Mouse (Mus musculus) CH12.LX (cell line): ENCODE data around the gene Gna12. TPM values are rescaled to one million over a fixed set of nuclear protein-coding genes. Genes with fewer than 3 reads are reported as not detected.

Experiments
- DNase-seq: peaks from one replicate; pipeline ENCODE4 v3.0.0-alpha.2; 2013; ENCODE audit errors: extremely low read depth
- H3K27ac ChIP-seq: 2 replicates; pipeline ENCODE4 v1.5.1; 2012; ENCODE audit warnings: low read depth, mild to moderate bottlenecking, control low read depth, moderate library complexity; ENCODE audit not compliant: insufficient read depth
- H3K27me3 ChIP-seq: replicated peaks from 2 replicates; pipeline ENCODE3; 2012; ENCODE audit warnings: inconsistent platforms
- H3K36me3 ChIP-seq, 2 experiments: replicated peaks in 1 of 2; 2 replicates each; pipeline versions ENCODE3 to v1.6.1; 2012; ENCODE audit warnings: inconsistent platforms in 1 of 2, low read length in 1 of 2, mild to moderate bottlenecking in 1 of 2, mixed read lengths in 1 of 2, moderate library complexity in 1 of 2; ENCODE audit not compliant: control insufficient read depth in 1 of 2, insufficient read depth in 1 of 2
- H3K4me1 ChIP-seq, 2 experiments: 2 replicates each; pipeline ENCODE4 v1.6.1; 2012; ENCODE audit warnings: inconsistent platforms in 1 of 2, moderate library complexity in 1 of 2; ENCODE audit not compliant: insufficient read depth in 2 of 2, control insufficient read depth in 1 of 2
- H3K4me2 ChIP-seq: 2 replicates; pipeline ENCODE4 v1.6.1; 2012; ENCODE audit warnings: low read depth, mild to moderate bottlenecking, control low read depth; ENCODE audit not compliant: poor library complexity, insufficient read depth, severe bottlenecking
- H3K4me3 ChIP-seq, 3 experiments: fragments of 150-350 bp in 1 of 3; sonication (generic) in 1 of 3; replicated peaks in 1 of 3; 2 replicates each; pipeline versions ENCODE3 to v1.5.1; 2011 to 2012; ENCODE audit warnings: low read depth in 2 of 3, low read length in 2 of 3, mild to moderate bottlenecking in 2 of 3, moderate library complexity in 2 of 3, control low read depth in 1 of 3, improper control_type of control experiment in 1 of 3, inconsistent platforms in 1 of 3, mixed read lengths in 1 of 3; ENCODE audit not compliant: poor library complexity in 1 of 3
- H3K79me2 ChIP-seq: replicated peaks from 2 replicates; pipeline ENCODE4 v1.6.1; 2012; ENCODE audit warnings: mild to moderate bottlenecking, moderate library complexity; ENCODE audit not compliant: control insufficient read depth, poor library complexity, insufficient read depth, severe bottlenecking; ENCODE audit errors: extremely low read depth
- H3K9ac ChIP-seq: 2 replicates; pipeline ENCODE4 v1.6.1; 2012; ENCODE audit warnings: low read depth, mild to moderate bottlenecking, control low read depth, moderate library complexity; ENCODE audit not compliant: insufficient read depth
- H3K9me3 ChIP-seq: replicated peaks from 2 replicates; pipeline ENCODE3; 2012; ENCODE audit warnings: low read length, inconsistent platforms, mixed read lengths
- BHLHE40 ChIP-seq: IDR thresholded peaks from 2 replicates; pipeline ENCODE4 v1.6.1; 2011; ENCODE audit warnings: mild to moderate bottlenecking, low read depth, low read length, improper control_type of control experiment
- CHD1 ChIP-seq: IDR thresholded peaks from 2 replicates; pipeline ENCODE4 v1.6.1; 2012; ENCODE audit warnings: low read depth, low read length, improper control_type of control experiment, inconsistent platforms
- CHD2 ChIP-seq: IDR thresholded peaks from 2 replicates; pipeline ENCODE4 v1.6.1; 2011; ENCODE audit warnings: low read length, improper control_type of control experiment
- CTCF ChIP-seq, 2 experiments: IDR thresholded peaks in 1 of 2; conservative IDR thresholded peaks in 1 of 2; 2 replicates each; pipeline ENCODE4 v1.5.1; 2011 to 2012; ENCODE audit warnings: low read depth in 2 of 2, low read length in 2 of 2, improper control_type of control experiment in 1 of 2, inconsistent platforms in 1 of 2, mild to moderate bottlenecking in 1 of 2, moderate library complexity in 1 of 2
- EP300 ChIP-seq: IDR thresholded peaks from 2 replicates; pipeline ENCODE4 v1.6.1; 2011; ENCODE audit warnings: low read length, improper control_type of control experiment
- ETS1 ChIP-seq: conservative IDR thresholded peaks from 2 replicates; pipeline ENCODE4 v1.6.1; 2012; ENCODE audit warnings: low read depth, mild to moderate bottlenecking, inconsistent platforms, low read length, improper control_type of control experiment, moderate library complexity
- IRF4 ChIP-seq: IDR thresholded peaks from 2 replicates; pipeline ENCODE4 v1.6.1; 2014; ENCODE audit warnings: low read depth, mild to moderate bottlenecking, inconsistent platforms, low read length, improper control_type of control experiment
- JUN ChIP-seq: IDR thresholded peaks from 2 replicates; pipeline ENCODE4 v1.6.1; 2011; ENCODE audit warnings: low read depth, mild to moderate bottlenecking, low read length, improper control_type of control experiment, moderate library complexity; ENCODE audit not compliant: insufficient read depth
- MAZ ChIP-seq: IDR thresholded peaks from 2 replicates; pipeline ENCODE4 v1.6.1; 2012; ENCODE audit warnings: low read depth, mild to moderate bottlenecking, inconsistent platforms, low read length, improper control_type of control experiment, moderate library complexity
- MEF2A ChIP-seq: IDR thresholded peaks from 2 replicates; pipeline ENCODE4 v1.6.1; 2014; ENCODE audit warnings: low read depth, mild to moderate bottlenecking, inconsistent platforms, low read length, improper control_type of control experiment, borderline replicate concordance
- MXI1 ChIP-seq: IDR thresholded peaks from 2 replicates; pipeline ENCODE4 v1.6.1; 2011; ENCODE audit warnings: mild to moderate bottlenecking, low read depth, low read length, improper control_type of control experiment
- RAD21 ChIP-seq: IDR thresholded peaks from 2 replicates; pipeline ENCODE4 v1.6.1; 2011; ENCODE audit warnings: low read depth, mild to moderate bottlenecking, low read length, improper control_type of control experiment, moderate library complexity
- RCOR1 ChIP-seq: conservative IDR thresholded peaks from 2 replicates; pipeline ENCODE4 v1.6.1; 2012; ENCODE audit warnings: low read depth, mild to moderate bottlenecking, inconsistent platforms, low read length, improper control_type of control experiment
- SIN3A ChIP-seq: IDR thresholded peaks from 2 replicates; pipeline ENCODE4 v1.6.1; 2012; ENCODE audit warnings: low read length, improper control_type of control experiment, inconsistent platforms
- TBP ChIP-seq: conservative IDR thresholded peaks from 2 replicates; pipeline ENCODE4 v1.6.1; 2011; ENCODE audit warnings: low read depth, low read length, improper control_type of control experiment
- TCF12 ChIP-seq: IDR thresholded peaks from 2 replicates; pipeline ENCODE4 v1.6.1; 2014; ENCODE audit warnings: low read depth, mild to moderate bottlenecking, inconsistent platforms, low read length, improper control_type of control experiment
- UBTF ChIP-seq: IDR thresholded peaks from 2 replicates; pipeline ENCODE4 v1.6.1; 2012; ENCODE audit warnings: low read depth, mild to moderate bottlenecking, inconsistent platforms, low read length, improper control_type of control experiment, moderate library complexity
- ZC3H11A ChIP-seq: IDR thresholded peaks from 2 replicates; pipeline ENCODE4 v1.6.1; 2012; ENCODE audit warnings: low read depth, mild to moderate bottlenecking, inconsistent platforms, low read length, improper control_type of control experiment
- ZKSCAN1 ChIP-seq: IDR thresholded peaks from 2 replicates; pipeline ENCODE4 v1.6.1; 2012; ENCODE audit warnings: low read depth, inconsistent platforms, low read length, improper control_type of control experiment, borderline replicate concordance
- ZMIZ1 ChIP-seq: IDR thresholded peaks from 2 replicates; pipeline ENCODE4 v1.6.1; 2012; ENCODE audit warnings: low read depth, mild to moderate bottlenecking, inconsistent platforms, low read length, improper control_type of control experiment
- dilution Hi-C: fragments of 300-500 bp; cut with MboI; formaldehyde crosslinking; loops from 2 replicates; pipeline ENCODE4 v1.14.3; 2020; ENCODE audit warnings: low sequenced_read_pairs; ENCODE audit not compliant: extremely low pct_unique_long_range_greater_than_20kb, extremely low pct_ligation_motif_present
- in situ Hi-C: fragments of 300-500 bp; cut with MboI; formaldehyde crosslinking; loops from 3 replicates; pipeline ENCODE4 v1.14.3; 2019; ENCODE audit warnings: low sequenced_read_pairs, low pct_ligation_motif_present, low pct_unique_long_range_greater_than_20kb, mixed read lengths
- polyA plus RNA-seq: library from polyadenylated mRNA; unstranded; fragments of >175 nt; gene quantifications from 2 replicates; pipeline ENCODE4 v1.2.1, GENCODE M21; 2012; ENCODE audit warnings: low read depth; ENCODE audit not compliant: insufficient read length
- total RNA-seq, 2 experiments: library from RNA; depleted of rRNA; stranded (reverse); fragments of 300-350 nt in 1 of 2; fragments of >200 nt in 1 of 2; gene quantifications; 2 replicates each; pipeline ENCODE4 v1.2.3; 2012 to 2014

Gene Gna12
- total and polyA plus RNA-seq, 3 experiments = 11.5 to 15.8 (median 15.4) TPM

GRCm38 (mm10) chr5:140824126-140824525, 6.1 kb downstream of the Gna12 start:
- dilution Hi-C loops (no loop called here), in situ Hi-C loops (no loop called here)
- DNase-seq = no peak
- Histone ChIP-seq H3K9ac (no peak overlapping the region), H3K9me3 (no peaks in the 10 kb centered on the region), H3K27ac (no peak overlapping the region), H3K79me2 (no peaks in the 10 kb centered on the region; the same call in 1 of the 2 replicates), H3K4me3 (no peak overlapping the region), H3K36me3 (peaks cover 0 to 6% of the 10 kb centered on the region in 2 experiments), H3K4me2 (no peak overlapping the region), H3K4me1 (peaks cover 4 to 20% of the 10 kb centered on the region in 2 experiments; a peak in 3 of 4 replicates), H3K27me3 (no peaks in the 10 kb centered on the region)
- TF ChIP-seq SIN3A (no peak), ZC3H11A (no peak), ZKSCAN1 (no peak), IRF4 (no peak), MXI1 (no peak), CTCF (conservative IDR thresholded peaks at IDR 0.05 in 1 of 2, IDR thresholded peaks at IDR 0.05 in 1 of 2; ENCODE audit: low read depth in 2 of 2, low read length in 2 of 2) (no peak), ETS1 (no peak), RCOR1 (no peak), RAD21 (no peak), MAZ (no peak)

GRCm38 (mm10) chr5:140823386-140823785, 6.8 kb downstream of the Gna12 start:
- in situ Hi-C loops = no loop called here
- Histone ChIP-seq H3K27me3 (no peaks in the 10 kb centered on the region), H3K79me2 (no peaks in the 10 kb centered on the region; the same call in 1 of the 2 replicates), H3K27ac (no peak overlapping the region), H3K4me3 (no peak overlapping the region), H3K9ac (no peak overlapping the region), H3K36me3 (peaks cover 0 to 6% of the 10 kb centered on the region in 2 experiments), H3K9me3 (no peaks in the 10 kb centered on the region), H3K4me2 (no peak overlapping the region), H3K4me1 (peaks cover 3 to 18% of the 10 kb centered on the region in 2 experiments; a peak in 2 of 4 replicates)
- dilution Hi-C loops = no loop called here
- no peak for DNase-seq
- TF ChIP-seq IRF4 = no peak
- TF ChIP-seq TCF12 = no peak
- no peak for TF ChIP-seq BHLHE40
- no peak for TF ChIP-seq ZMIZ1
- no peak for TF ChIP-seq EP300
- no peak for TF ChIP-seq RCOR1
- no peak for TF ChIP-seq ETS1
- TF ChIP-seq CHD1 = no peak
- TF ChIP-seq MEF2A = no peak
- no peak for TF ChIP-seq UBTF
- no peak for TF ChIP-seq TBP
- no peak for TF ChIP-seq CHD2
- TF ChIP-seq JUN = no peak
